ENCODE assay signal across 19 mouse cellular contexts in genomic region chr12:78277386-78277785, GRCm38 (mm10). TPM values are rescaled to one million over a fixed set of nuclear protein-coding genes. Genes with fewer than 3 reads are reported as not detected.
DNase-seq lines count a peak whose midpoint lies in the region; ATAC-seq and TF ChIP-seq lines count a peak whose summit lies in the region.
"Had no signal": no experiment of that assay in that cellular context is flagged by ENCODE, and none has a peak within 500 bp of the region (broad histone marks: within the 10 kb centered on the region; RNA-seq: fewer than 3 reads in every experiment).

No protein-coding gene starts in this region.

- H3K27ac ChIP-seq in forebrain, embryonic 14.5 days (ENCODE audit: low read depth, low read length) = no peak overlapping the region
- H3K27ac ChIP-seq in forebrain, embryonic 15.5 days (replicated peaks) = no peak overlapping the region
- no peak overlapping the region for H3K27ac ChIP-seq in lung, postnatal 0 days (ENCODE audit: low read length)
- H3K27ac ChIP-seq: embryonic facial prominence, embryonic 13.5 days; hindbrain, embryonic 10.5 days; limb, embryonic 12.5 days; liver, embryonic 14.5 days; midbrain, embryonic 15.5 days had no signal

- ATAC-seq in forebrain, embryonic 14.5 days = no peak
- ATAC-seq in forebrain, embryonic 15.5 days (replicated peaks) = no peak
- ATAC-seq in lung, postnatal 0 days = no peak
- ATAC-seq: midbrain, embryonic 15.5 days had no signal

- H3K9ac ChIP-seq in forebrain, embryonic 14.5 days (ENCODE audit: low read length) = no peak overlapping the region
- H3K9ac ChIP-seq in forebrain, embryonic 15.5 days (replicated peaks) = no peak overlapping the region
- no peak overlapping the region for H3K9ac ChIP-seq in lung, postnatal 0 days (replicated peaks; ENCODE audit: low read depth)
- H3K9ac ChIP-seq: embryonic facial prominence, embryonic 13.5 days; limb, embryonic 12.5 days; liver, embryonic 14.5 days; midbrain, embryonic 15.5 days had no signal

- no peak overlapping the region for H3K4me3 ChIP-seq in forebrain, embryonic 14.5 days (ENCODE audit: low read depth, low read length)
- no peak overlapping the region for H3K4me3 ChIP-seq in forebrain, embryonic 15.5 days
- H3K4me3 ChIP-seq in lung, postnatal 0 days (ENCODE audit: low read depth, low read length) = no peak overlapping the region
- H3K4me3 ChIP-seq: embryonic facial prominence, embryonic 13.5 days; hindbrain, embryonic 10.5 days; limb, embryonic 12.5 days; midbrain, embryonic 15.5 days had no signal

- WGBS in forebrain, embryonic 14.5 days = 78% methylated on average over 2 of the region's 2 CpGs
- 69% methylated on average over 2 of the region's 2 CpGs for WGBS in forebrain, embryonic 15.5 days
- WGBS in lung, postnatal 0 days = 60% methylated on average over 2 of the region's 2 CpGs

- H3K4me2 ChIP-seq in forebrain, embryonic 14.5 days (ENCODE audit: low read length) = no peak overlapping the region
- no peak overlapping the region for H3K4me2 ChIP-seq in forebrain, embryonic 15.5 days (replicated peaks)
- H3K4me2 ChIP-seq in lung, postnatal 0 days (replicated peaks; ENCODE audit: low read depth, low read length) = no peak overlapping the region
- H3K4me2 ChIP-seq: embryonic facial prominence, embryonic 13.5 days; limb, embryonic 12.5 days; midbrain, embryonic 15.5 days had no signal

- no peaks in the 10 kb centered on the region for H3K9me3 ChIP-seq in forebrain, embryonic 14.5 days (replicated peaks; ENCODE audit: control insufficient read depth, low read length)
- H3K9me3 ChIP-seq in forebrain, embryonic 15.5 days = no peaks in the 10 kb centered on the region; the same call in 1 of the 2 replicates
- H3K9me3 ChIP-seq in lung, postnatal 0 days (ENCODE audit: low read length) = no peaks in the 10 kb centered on the region
- H3K9me3 ChIP-seq: embryonic facial prominence, embryonic 13.5 days; hindbrain, embryonic 10.5 days; limb, embryonic 12.5 days; midbrain, embryonic 15.5 days had no signal

- peak; percentile 37 for DNase-seq in forebrain, embryonic 14.5 days (ENCODE audit: low spot score)
- peak; percentile 37 for DNase-seq in lung, postnatal 0 days (ENCODE audit: low spot score)
- no peak for DNase-seq in lung, adult 18-20 months
- peak; percentile 54 for DNase-seq in NIH3T3 (ENCODE audit: low read depth)
- DNase-seq in telencephalon, adult 2 months (ENCODE audit: low read depth, low spot score) = peak; percentile 11
- DNase-seq in c-Kit-positive CD71-positive TER-119-positive erythroid progenitor cells, embryonic 14.5 days (ENCODE audit: low spot score) = no peak
- DNase-seq: adrenal gland, postnatal 25 days; cerebellum, adult 9-11 months; kidney, adult 18-20 months; kidney, postnatal 10 days; lung, postnatal 14 days; right cerebral cortex, adult 18-20 months; thymus, postnatal 25 days had no signal

- no peaks in the 10 kb centered on the region for H3K36me3 ChIP-seq in forebrain, embryonic 14.5 days (ENCODE audit: control insufficient read depth, insufficient read depth, low read length)
- H3K36me3 ChIP-seq in forebrain, embryonic 15.5 days = no peaks in the 10 kb centered on the region
- no peaks in the 10 kb centered on the region for H3K36me3 ChIP-seq in lung, postnatal 0 days (ENCODE audit: insufficient read depth, low read length)
- H3K36me3 ChIP-seq: embryonic facial prominence, embryonic 13.5 days; hindbrain, embryonic 10.5 days; limb, embryonic 12.5 days; midbrain, embryonic 15.5 days had no signal

- no peak for TF ChIP-seq CTCF in lung, postnatal 0 days (IDR thresholded peaks at IDR 0.05)

- H3K4me1 ChIP-seq in forebrain, embryonic 14.5 days (ENCODE audit: control insufficient read depth, insufficient read depth, low read length) = no peaks in the 10 kb centered on the region
- no peaks in the 10 kb centered on the region for H3K4me1 ChIP-seq in forebrain, embryonic 15.5 days
- H3K4me1 ChIP-seq in lung, postnatal 0 days (ENCODE audit: insufficient read depth, low read depth, low read length) = no peaks in the 10 kb centered on the region
- H3K4me1 ChIP-seq: embryonic facial prominence, embryonic 13.5 days; hindbrain, embryonic 10.5 days; limb, embryonic 12.5 days; midbrain, embryonic 15.5 days had no signal

- no peaks in the 10 kb centered on the region for H3K27me3 ChIP-seq in forebrain, embryonic 14.5 days (replicated peaks; ENCODE audit: control insufficient read depth, insufficient read depth, low read length)
- no peaks in the 10 kb centered on the region for H3K27me3 ChIP-seq in forebrain, embryonic 15.5 days
- H3K27me3 ChIP-seq in lung, postnatal 0 days (replicated peaks; ENCODE audit: insufficient read depth, low read length) = no peaks in the 10 kb centered on the region
- H3K27me3 ChIP-seq: embryonic facial prominence, embryonic 13.5 days; limb, embryonic 12.5 days; midbrain, embryonic 15.5 days had no signal

- TF ChIP-seq EP300 in lung, postnatal 0 days (IDR thresholded peaks at IDR 0.05) = no peak

RNA-seq across cellular contexts. Expression of gene Gphn, which starts 51.2 kb away (rescaled TPM):
- polyA plus RNA-seq in forebrain, embryonic 14.5 days (2014; fragmentation: Nextera tagmentation; extraction: Ambion mirVana) = 36.7 and 39.5 TPM in 2 replicates
- 28.1 and 30.6 TPM in 2 replicates for polyA plus RNA-seq in forebrain, embryonic 15.5 days (2015; fragmentation: Nextera tagmentation; extraction: Ambion mirVana)
- 13.5 and 16.6 TPM in 2 replicates for polyA plus RNA-seq in lung, postnatal 0 days (2015; fragmentation: Nextera tagmentation; extraction: Ambion mirVana)

Comparison
In these comparisons a context has a peak if more than half of its experiments do, and no peak if none do; other contexts are left out.
1. DNase-seq: peak in forebrain, embryonic 14.5 days (single experiment), lung, postnatal 0 days (single experiment), NIH3T3 (single experiment) and telencephalon, adult 2 months (single experiment); none in lung, adult 18-20 months (0 of 2) and c-Kit-positive CD71-positive TER-119-positive erythroid progenitor cells, embryonic 14.5 days (single experiment).